Mouse (Mus musculus): ENCODE measurements around the gene Psmd4. TPM values are rescaled to one million over a fixed set of nuclear protein-coding genes. Genes with fewer than 3 reads are reported as not detected.
A peak's percentile ranks its signal among the peaks of the same experiment; 100 is the strongest.
"Not testable (repeated sequence)": the region's sequence is repeated elsewhere in the genome, so short reads cannot be mapped to it uniquely, and the experiment has no call there.

Psmd4 gene
- polyA plus RNA-seq (2017; shearing (Covaris generic)) = 100 to 1,000 TPM; 163 to 246 TPM

DNA sequence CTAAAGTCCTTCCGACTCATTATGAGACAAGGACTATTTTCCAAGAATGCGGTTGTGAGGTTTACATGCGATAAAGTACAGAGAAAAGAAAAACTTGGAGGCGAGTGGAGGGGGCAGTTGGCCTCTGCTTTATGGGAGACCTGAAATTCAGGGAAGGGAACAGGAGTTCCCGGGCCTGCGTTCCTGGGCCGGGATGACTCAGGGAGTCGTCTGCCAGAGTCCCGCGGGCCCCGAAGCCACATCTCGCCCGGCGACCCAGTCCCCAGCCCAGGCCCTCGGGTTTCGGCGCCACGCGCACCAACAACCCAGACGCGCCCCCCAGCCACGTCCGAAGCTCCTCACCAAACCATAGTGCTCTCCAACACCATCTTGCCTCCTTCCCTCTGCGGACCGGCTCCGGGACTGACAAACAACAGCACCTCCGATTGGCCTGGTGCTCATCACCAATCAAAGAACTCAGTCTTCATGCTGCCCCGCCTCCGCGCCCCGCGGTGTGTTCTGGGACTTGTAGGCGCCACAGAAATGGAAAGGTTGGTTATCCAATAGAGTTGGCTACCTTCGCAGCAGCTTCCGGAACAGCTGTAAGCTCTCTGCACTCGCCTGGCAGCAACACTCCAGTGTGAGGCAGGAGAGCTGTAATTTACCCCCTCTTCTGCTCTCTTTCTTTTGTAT, at the start of gene Psmd4:
Gene Psmd4 (minus strand): TSS at position 449 of the 672 bp plus-strand sequence.
- ATAC-seq = peak; percentile 96

DNA sequence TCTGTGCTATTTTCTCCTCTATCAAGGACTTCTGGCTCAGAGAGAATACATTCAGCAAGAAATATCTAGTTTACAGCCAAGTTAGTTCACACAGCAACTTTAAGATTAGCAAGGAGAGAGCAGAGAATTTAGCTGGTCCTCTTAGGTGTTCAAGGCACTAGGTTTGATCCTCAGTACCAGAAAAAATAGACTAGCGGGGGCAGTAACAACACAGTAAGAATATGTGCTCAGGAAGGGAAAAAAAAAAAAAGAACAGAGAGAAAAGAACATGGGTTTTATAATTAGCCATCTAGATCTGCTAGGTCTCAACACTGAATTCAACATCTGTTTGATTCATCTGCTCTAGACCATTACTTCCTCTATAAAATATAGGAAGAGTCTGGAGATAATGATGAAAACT, 45.7 kb upstream of the Psmd4 start:
- no peak for ATAC-seq

DNA sequence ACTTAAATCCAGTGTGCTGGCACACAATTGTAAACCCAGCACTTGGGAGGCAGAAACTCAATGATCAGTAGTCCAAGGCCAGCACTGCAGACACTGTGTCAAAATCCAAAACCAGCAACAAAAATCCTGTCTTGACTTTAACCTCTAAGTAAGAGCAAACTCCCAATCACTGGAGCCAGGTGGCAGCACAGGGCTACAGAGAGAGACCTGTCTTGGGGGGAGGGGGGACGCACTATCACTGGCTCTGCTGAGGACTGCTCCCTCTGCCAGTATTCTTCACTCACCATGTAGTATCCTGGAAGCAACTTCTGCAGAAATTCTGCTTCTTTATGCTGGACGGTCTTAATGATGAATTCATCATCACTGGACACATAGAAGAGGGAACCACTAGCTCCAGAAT, 29.2 kb upstream of the Psmd4 start:
- ATAC-seq = no peak

DNA sequence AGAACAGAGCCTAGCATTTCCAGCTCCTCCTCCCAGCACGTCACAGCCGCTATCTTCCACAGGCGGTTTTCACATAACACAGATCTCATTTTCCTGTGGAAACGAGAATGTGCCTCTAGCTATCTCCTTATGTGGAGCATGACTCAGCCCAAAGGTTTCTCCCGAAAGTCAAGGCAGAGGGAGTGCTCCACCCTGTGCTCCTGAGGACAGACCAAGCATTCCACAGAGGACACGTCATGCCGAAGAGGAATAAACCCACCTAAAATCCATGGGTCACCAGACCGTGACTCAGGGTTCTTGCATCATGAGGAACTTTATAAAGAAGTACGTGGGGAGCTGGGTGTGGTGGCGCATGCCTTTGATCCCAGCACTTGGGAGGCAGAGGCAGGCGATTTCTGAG, 24.2 kb upstream of the Psmd4 start:
- no peak for ATAC-seq

DNA sequence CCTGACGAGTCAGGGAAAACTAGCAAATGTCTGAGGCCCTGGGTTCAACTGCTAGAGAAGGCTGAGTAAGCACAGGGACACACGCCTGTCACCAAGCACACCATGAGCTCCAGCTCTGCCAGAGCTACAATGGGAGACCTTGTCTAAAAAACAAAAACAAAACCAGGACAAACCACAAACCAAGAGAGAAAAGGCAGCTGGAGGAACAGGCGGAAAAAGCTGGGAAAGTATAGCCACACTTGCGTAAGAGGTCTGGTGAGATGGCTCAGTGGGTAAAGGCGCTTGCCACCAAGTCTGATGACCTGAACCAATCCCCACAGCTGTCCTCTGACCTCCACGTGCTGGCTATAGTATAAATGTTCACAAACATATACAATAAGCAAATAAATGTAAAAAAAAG, 23.7 kb upstream of the Psmd4 start:
- no peak for ATAC-seq

DNA sequence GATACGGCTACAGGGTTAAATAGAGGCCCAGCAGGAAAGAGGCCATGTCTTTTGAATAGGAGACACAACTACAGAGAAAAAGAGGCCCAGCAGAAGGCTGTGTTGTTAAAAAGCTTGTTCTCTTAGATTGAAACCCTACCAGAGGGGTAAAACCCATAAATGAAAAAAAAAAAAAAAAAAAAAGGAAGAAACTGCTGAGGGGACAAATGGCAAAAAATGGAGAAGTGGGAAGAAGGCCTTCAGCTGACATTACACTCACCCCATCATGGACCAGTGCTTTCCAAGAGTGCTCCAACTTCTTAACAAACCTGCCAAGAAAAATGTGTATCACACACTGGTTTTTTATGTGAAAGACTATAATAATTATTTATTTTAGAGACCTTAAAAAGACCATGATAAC, 23.1 kb upstream of the Psmd4 start:
- ATAC-seq = no peak

DNA sequence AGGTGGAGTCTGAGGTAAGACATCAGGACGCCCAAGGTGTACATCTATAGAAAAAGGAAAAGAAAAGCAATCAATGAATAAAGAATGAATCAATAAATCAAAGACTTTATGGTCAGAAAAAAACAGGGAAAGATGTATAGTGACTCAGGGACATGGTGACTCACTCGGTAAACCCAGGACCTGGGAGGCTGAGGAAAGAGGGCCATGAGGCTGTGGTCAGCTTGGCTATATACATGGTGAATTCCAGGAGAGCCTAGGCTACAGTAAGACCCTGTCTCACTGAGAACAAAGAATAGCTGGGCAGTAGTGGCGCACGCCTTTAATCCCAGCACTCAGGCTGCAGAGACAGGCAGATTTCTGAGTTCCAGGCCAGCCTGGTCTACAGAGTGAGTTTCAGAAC, 21.3 kb upstream of the Psmd4 start:
- ATAC-seq = no peak

DNA sequence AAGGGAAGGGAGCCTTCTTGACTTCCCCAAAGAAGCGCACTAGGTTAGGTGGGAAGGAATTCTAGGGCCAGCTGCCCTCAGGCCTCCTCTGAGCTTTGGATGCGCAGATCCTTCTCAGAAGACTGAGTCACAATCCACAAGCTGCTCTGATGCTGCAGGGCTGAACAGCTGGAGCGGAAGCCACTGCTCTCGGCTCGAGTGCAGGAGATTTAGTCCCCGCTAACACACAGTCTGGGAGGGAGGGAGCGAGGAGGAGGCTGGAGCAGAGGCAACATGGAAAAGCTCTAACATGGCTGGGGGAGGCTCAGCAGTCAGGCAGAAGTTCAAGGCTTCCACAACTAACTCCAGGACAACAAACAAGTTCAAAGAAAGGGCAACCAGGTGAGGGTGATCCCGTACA, 15.7 kb upstream of the Psmd4 start:
- ATAC-seq = no peak

DNA sequence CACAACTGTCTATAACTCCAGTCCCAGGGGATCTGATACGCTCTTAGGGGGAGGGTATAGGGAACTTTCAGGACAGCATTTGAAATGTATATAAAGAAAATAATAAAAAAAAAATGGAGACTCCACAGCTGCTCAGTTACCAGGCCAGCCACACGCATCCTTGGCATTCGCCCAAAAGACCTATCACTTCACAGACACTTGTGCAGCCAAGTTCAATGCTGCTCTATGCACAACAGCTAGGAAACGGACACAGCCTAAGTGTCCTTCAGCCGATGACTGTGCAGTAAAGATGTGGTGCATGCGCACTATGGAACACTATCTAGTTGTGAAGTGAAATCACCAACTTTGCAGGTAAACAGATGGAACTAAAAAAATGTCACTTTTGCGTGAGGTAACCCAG, 13.9 kb upstream of the Psmd4 start:
- ATAC-seq = no peak

DNA sequence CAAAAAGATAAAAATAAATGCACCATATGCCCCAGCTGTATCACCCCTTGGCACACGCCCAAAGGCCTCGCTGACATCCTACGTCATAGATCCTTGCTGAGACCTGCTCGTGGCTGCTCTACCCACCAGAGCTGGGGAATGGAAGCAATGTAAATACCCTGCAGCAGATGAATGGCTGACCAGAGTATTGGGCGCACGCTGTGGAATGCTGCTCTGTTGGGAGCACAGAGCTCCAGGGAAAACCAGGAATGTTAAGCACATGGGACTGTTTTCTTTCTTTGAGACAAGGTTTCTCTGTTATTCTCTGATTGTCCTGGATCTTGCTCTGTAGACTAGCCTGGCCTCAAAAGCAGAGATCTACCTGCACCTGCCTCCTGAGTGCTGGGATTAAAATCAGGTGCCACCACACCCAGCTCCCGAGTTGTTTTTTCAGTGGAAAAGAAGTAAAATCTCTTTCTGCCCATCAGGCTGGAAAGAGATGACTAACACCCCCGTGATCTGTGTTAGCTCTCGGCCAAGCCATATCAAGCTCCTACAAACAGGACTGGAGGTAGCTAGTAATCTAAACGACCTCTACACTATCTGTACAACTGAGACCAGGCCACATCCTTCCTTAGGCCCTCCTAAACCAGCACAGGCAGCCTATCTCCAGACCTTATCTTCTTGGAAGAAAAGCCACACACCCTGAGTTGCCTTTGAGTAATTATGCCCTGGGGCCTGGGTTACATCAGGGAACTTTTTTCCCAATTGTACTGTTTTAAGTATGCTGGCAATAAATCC, 12.3 kb upstream of the Psmd4 start:
- ATAC-seq = no peak

DNA sequence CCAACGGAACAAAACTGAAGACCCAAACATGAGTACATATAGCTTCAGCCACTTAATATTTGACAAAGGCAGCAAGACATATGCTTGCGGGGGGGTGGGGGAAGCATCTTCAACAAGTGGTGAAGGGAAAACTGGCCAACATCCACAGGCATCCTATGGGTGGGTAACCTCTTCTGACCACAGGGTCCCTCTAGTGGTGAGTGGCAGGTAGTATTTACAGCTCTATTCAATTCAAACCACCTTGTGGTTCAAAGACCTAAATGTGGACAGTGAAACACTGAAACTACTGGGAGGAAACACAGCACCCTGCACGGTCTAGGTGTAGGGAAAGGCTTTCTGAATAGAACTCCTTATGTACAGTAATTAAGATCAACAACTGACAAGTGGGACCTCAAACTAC, 11.3 kb upstream of the Psmd4 start:
- peak; percentile 82 for ATAC-seq

DNA sequence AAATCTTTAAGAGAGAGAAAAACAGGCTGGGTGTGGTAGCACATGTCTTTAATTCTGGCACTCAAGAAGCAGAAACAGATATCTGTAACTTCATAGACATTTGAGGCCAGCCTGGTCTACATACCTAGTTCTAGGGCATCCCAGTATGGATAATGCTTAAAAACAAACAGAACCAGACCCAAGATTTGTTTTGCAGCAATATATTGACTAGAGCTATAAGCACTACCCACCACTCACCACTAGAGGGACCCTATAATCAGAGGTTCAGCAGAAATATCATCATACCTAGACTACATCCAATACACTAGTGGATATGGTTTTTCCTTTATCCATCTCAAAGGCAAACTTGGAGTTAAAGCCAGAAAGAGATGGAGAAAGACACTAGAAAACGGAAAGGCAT, 10.5 kb upstream of the Psmd4 start:
- ATAC-seq = peak; percentile 69

DNA sequence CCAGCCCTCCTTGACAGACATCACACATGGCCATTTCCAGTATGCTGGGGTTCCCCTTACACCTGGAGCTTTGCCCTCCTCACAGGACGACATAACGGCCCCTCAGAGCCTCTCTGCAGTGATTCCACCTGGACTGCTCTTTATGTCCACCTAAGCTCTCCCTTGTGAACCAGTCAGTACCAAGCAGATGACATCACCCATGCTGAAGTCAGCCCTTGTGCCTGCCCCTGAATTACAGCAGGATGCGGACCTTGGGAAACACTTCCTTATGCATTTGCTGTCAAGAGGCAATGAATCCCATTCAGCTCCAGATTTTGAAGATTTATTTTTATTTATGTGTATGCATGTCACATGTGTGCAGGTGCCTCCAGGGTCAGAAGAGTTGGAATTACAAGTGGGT, 5.5 kb upstream of the Psmd4 start:
- no peak for ATAC-seq

DNA sequence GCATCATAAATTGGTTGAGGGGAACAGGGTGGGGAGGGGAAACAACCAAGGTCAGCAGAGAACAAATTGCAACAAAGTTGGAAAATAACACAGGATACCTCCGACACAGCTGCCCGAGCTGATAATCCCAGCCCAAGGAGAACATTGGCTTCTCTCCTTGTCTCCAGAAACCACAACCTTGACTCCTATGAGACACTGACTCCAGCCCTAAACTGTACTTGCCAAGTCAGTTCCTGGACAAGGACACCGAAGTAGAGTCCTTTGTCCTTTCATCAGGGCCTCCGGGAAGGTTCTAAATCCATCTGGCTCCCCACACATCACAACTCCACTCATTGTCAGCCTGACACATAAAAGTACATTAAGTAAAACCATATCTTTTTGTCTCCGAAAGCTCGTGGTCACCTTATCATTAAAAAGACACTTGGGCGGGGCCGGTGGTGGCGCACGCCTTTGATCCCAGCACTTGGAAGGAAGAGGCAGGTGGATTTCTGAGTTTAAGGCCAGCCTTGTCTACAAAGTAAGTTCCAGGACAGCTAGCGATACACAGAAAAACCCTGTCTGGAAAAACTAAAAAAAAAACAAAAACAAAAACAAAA, 4.1 kb upstream of the Psmd4 start:
- no peak for ATAC-seq

DNA sequence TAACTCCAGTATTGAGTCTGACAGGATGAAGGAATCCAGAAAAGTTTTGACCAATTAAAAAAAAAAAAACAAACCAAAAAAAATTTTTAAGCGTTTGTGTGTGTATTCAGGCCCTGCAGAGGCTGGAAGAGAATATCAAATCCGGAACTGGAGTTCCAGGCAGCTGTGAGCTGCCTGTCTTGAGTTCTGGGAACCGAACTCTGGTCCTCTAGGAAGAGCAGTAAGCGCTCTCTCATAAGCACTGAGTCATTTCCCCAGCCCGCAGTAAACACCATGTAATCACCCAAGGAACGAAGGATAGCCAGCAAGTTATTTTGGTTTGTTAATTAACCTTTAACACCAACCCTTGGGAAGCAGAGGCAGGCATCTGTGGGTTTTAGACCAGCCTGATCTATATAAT, 837 bp upstream of the Psmd4 start:
- no peak for ATAC-seq

DNA sequence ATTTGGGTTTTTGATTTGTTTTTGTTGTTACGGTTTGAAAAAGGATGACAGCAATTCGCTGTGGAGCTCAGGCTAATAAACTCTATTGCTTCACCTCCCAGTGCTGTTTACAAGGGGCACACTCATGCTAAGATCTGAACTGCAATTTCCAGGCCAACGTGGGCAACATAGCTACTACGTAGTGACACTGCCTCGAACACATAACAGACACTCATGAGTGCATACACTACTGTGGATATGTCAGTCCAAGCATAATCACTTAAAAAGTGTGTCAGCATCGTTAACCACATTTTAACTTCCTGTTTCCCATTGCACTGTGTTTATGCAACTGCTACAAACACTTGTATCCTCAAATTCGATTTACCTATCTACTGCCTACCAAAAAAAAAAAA, 420 bp upstream of the Psmd4 start:
- peak; percentile 75 for ATAC-seq

DNA sequence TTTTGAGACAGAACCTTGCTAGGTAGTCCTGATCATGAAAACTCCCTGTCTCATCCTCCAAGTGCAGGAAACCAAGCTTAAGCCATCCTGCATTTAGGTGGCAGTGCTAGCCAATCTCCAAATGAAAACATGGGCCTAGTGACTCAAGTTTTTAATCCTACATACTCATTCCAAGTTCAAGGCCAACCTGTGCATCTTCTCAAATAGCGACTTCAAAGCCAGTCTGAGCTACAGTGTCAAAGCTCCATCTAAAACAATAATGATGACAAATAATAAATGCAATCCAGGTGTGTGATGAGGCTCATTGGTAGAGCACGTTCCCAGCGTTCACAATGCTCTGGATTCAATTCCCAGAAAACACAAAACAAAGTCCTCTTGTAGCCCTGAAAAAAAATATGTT, 789 bp downstream of the Psmd4 start:
- ATAC-seq = no peak

DNA sequence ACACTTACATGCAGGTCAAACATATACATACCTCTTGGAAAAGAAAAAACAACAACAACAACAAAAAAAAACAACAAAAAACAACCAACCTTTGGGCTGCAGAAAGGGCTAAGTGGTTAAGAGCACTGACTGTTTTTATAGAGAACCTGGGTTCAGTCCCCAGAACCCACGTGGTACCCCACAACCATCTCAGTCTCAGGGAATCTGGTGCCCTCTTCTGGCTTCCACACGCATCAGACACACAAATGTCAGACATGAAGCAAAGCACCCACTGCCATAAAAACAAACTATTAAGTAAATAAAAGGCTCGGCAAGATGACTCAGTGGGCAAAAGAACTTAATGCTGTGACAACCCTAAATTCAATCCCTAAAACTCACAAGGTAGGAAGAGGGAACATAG, 12.5 kb downstream of the Psmd4 start:
- ATAC-seq = no peak

DNA sequence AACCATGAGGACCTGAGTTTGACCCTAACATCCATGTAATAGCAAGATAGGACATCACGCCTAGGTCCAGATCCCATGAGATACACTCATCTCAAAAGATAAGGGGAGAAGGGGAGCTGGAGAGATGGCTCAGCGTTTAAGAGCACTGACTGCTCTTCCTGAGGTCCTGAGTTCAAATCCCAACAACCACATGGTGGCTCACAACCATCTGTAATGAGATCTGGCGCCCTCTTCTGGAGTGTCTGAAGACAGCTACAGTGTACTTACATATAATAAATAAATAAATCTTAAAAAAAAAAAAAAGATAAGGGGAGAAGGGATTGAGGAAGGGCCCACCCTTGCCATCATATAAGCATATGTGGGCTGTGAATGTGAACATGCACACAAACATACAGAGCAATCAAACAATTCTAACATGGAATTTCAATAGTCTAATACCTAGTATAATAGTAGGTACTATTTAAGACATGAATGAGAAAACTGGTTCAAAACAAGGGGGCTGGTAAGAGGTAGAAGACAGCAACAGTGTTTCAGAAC, 13.1 kb downstream of the Psmd4 start:
- ATAC-seq = not testable (repeated sequence)

DNA sequence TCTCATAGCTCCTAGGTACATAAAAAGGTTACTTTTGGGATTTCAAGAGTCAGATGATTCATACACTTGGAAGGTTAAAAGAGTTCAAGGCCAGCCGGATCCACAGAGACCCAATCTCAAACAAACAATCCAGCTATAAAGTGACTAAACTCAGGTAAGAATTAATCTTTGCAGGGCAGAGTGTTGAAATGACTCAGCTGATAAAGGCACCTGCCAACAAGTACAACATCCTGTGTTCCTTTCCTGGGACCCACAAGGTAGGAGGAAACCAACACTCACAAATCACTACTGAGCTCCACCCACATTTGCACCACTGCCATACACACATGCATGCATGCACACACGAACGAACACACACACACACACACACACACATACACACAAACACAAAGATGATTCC, 13.8 kb downstream of the Psmd4 start:
- ATAC-seq = peak; percentile 76

DNA sequence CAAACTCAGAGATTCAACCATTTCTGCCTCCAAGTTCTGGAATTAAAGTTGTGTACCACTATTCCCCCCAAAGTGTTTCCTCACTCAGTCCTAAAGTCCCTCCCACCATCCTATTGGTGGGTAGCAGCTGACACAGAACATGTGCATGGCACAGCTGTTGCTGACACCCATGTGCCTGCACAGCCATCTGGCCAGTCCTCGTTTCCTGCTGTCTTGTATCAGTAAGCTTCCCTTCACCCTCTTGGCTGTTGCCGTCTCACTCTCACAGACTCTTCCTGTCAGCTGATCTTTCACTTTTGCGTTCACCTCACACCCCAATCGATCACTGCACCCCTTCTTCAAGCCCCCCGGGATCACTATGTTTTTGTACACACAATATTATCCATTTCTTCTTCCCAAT, 14.7 kb downstream of the Psmd4 start:
- peak; percentile 89 for ATAC-seq

DNA sequence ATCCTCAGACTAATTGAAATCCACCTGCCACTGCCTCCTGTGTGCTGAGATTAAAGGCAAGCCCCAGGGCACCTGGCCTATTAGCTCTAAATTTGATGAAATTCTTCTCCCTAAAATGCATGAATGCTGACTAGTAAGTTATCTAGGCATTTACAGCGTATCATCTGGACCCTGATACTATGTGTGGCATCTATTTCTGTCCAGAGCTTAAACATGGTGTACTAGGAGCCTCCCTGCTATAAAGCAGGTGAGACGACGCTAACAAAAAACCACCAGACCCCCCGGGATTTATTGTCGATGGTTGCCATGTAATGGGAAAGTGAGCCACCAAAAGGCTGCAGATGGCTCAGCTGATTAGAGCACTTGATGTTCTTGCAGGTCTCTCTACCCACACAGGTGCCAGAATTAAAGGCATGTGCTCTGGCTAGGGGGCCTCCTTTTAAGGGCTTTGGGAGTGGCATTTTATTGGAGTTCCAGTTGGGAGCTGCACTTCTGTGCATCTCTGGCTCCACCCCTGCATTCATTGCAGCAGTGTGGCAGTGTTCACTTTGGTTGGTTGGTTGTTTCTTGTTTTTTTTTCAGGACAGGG, 15.3 kb downstream of the Psmd4 start:
- no peak for ATAC-seq

DNA sequence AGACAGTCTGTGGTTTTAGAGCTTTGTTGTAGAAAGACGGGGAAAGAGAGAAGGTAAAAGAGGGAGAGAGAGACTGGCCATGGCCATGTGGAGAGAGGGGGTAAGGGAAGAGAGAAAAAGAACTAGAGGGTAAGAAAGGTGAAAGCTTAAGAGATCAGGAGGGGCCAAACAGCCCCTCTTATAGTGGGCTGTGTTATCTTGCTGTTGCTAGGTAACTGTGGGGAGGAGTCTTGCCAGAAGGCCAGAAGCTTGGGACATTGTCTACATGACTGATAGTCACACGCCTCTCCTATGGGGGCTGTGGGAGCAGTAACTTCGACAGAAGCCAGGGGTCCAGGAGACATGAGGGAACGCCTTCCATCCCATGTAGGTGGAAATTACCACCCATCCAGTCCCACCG, 17.2 kb downstream of the Psmd4 start:
- ATAC-seq = no peak

DNA sequence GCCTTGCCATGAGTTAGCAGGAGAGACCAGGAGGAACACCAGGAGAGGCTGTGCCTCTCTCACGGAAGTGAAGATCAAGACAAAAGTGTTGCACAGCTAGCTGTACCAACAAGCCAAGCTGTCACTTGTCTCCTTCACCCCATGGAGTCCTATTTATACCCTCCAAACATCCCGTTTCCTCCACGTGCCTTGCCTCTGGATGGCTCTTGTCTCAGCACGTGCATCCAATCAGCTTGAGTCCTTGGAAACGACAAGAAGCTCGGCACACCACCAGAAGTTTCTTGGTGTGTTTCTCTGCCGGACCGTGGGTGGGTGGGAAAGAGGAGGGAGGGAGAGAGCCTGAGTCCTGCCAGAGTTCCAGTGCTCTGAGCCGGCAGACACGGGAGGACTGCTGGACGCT, 17.9 kb downstream of the Psmd4 start:
- no peak for ATAC-seq
